Mouse (Mus musculus) stomach, embryonic 14.5 days (tissue): ENCODE measurements around the gene Ptbp1. TPM values are rescaled to one million over a fixed set of nuclear protein-coding genes. Genes with fewer than 3 reads are reported as not detected.
A peak's percentile ranks its signal among the peaks of the same experiment; 100 is the strongest.

ENCODE experiments used
- ATAC-seq: fragments of 200-750 bp; cut with Nextera tagmentation; 2 replicates; pipeline ENCODE4 v1.8.0; 2017; ENCODE audit warnings: low read depth, moderate TSS enrichment; ENCODE audit not compliant: insufficient number of reproducible peaks, insufficient read depth, low FRiP score
- H3K27ac ChIP-seq: fragments of 300-500 bp; sonication (generic); 2 replicates; pipeline ENCODE4 v1.5.1; 2014; ENCODE audit warnings: mild to moderate bottlenecking, low read length, moderate library complexity, mixed read lengths
- H3K27me3 ChIP-seq: fragments of 300-500 bp; sonication (generic); 2 replicates; pipeline ENCODE4 v1.6.1; 2014; ENCODE audit warnings: low read length, control low read depth, mixed read lengths; ENCODE audit not compliant: control insufficient read depth, insufficient read depth
- H3K36me3 ChIP-seq: fragments of 300-500 bp; sonication (generic); 2 replicates; pipeline ENCODE4 v1.6.1; 2014; ENCODE audit warnings: mild to moderate bottlenecking, control low read depth, low read length, moderate library complexity, mixed read lengths; ENCODE audit not compliant: control insufficient read depth, insufficient read depth
- H3K4me1 ChIP-seq: fragments of 300-500 bp; sonication (generic); 2 replicates; pipeline ENCODE4 v1.6.1; 2014; ENCODE audit warnings: low read length, control low read depth, mixed read lengths; ENCODE audit not compliant: control insufficient read depth, insufficient read depth
- H3K4me2 ChIP-seq: fragments of 300-500 bp; sonication (generic); replicated peaks from 2 replicates; pipeline ENCODE4 v1.6.1; 2014; ENCODE audit warnings: low read depth, low read length, control low read depth
- H3K4me3 ChIP-seq: fragments of 300-500 bp; sonication (generic); 2 replicates; pipeline ENCODE4 v1.5.1; 2014; ENCODE audit warnings: low read depth, low read length, control low read depth
- H3K9ac ChIP-seq: fragments of 300-500 bp; sonication (generic); replicated peaks from 2 replicates; pipeline ENCODE4 v1.6.1; 2014; ENCODE audit warnings: low read depth, mild to moderate bottlenecking, control low read depth, low read length, moderate library complexity, mixed read lengths
- H3K9me3 ChIP-seq: fragments of 300-500 bp; sonication (generic); 2 replicates; pipeline ENCODE4 v1.6.1; 2016; ENCODE audit warnings: low read depth, low read length, control low read depth; ENCODE audit not compliant: control insufficient read depth
- WGBS: fragments of 180-500 bp; shearing (Covaris S2); extraction: QIAGEN DNeasy Blood & Tissue Kit; methylation state at CpG from one replicate; pipeline ENCODE4 v1.1.7; 2014; 5-methylcytosine and 5-hydroxymethylcytosine counted together
- polyA plus RNA-seq: library from polyadenylated mRNA; unstranded; fragments of >200 nt; fragmentation: Nextera tagmentation; extraction: Ambion mirVana; gene quantifications from 2 replicates; pipeline ENCODE4 v1.2.1, GENCODE M21; 2014

Gene Ptbp1
- polyA plus RNA-seq = 237 and 275 TPM in 2 replicates

DNA sequence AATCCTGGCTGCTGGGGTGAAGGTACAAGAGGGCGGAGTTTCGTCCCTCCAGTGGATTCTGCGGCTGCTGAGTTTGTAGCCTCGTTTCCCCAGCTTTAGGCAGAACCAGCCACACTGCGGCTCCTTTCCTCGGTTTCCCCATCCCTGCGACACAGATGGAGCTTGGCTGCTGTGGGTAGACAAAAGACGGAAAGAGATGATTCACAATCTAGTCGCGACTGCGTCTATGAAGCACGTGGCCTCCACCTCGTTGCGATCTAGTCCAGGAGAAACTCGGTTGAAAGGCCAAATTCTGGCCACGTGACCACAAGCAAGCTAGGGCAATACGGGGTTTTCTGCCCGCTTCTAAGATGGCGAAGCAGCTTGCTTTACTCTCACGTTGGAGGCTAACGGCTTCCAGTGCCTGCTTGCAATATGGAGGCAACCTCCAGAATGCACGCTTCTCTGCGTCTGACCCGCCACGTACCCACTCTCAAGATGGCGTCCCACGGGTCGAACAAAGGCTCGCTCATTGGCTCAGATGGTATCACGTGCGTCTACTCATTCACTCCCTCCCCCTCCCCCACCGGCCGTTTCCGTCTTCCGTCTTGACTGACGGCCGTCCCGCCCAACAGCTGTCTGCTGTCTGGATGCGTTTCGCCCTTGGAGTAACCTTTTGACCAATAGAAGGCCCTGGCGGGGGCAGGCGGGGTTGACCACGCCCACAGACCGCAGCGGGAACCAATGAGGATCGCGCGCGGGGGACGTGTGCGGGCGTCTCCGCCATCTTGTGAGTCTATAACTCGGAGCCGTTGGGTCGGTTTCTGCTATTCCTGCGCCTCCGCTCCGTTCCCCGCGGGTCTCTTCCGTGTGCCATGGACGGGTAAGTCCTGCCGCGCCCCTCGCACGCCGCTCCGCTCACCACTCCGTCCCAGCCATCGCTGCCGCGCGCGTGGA lies at the start of gene Ptbp1:
TSS of gene Ptbp1 (plus strand) at position 568 of the 936 bp plus-strand sequence.
- Histone ChIP-seq H3K9ac (peak within 1 kb of the TSS; percentile 98), H3K36me3 (peaks cover 26% of the 10 kb centered on the region), H3K4me2 (peak within 1 kb of the TSS; percentile 84), H3K27me3 (no peaks in the 10 kb centered on the region), H3K27ac (peak within 1 kb of the TSS; percentile 100), H3K4me1 (peaks cover 50% of the 10 kb centered on the region), H3K4me3 (peak within 1 kb of the TSS; percentile 99), H3K9me3 (no peaks in the 10 kb centered on the region)
- peak; percentile 89 for ATAC-seq
- under 1% methylated on average over 75 of the region's 75 CpGs for WGBS

DNA sequence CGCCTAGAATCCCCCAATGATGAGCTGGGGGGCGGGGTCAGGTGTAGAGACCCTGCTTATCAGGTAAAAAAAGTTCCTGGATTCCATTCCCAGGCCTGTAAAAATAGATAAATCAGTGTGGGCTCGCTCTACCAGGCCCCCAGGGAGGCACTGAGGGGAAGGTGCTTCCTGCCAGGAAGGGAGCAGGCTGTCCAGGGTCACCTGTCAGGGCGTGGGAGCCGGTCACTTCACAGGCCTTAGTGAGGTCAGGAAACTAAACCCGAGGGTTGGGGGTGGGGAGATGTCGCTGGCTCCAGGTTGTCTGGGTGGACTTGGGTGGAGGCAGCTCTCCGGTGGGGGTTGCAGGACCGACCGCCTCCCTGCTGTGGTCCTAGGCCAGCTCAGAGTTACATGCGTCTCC lies 48.6 kb upstream of the Ptbp1 start:
- Histone ChIP-seq H3K9me3 (no peaks in the 10 kb centered on the region), H3K27me3 (no peaks in the 10 kb centered on the region), H3K4me2 (no peak overlapping the region), H3K27ac (no peak overlapping the region), H3K9ac (no peak overlapping the region), H3K4me1 (peaks cover 30% of the 10 kb centered on the region), H3K4me3 (no peak overlapping the region), H3K36me3 (peaks cover 6% of the 10 kb centered on the region; the same call in 1 of the 2 replicates)
- 47% methylated on average over 11 of the region's 11 CpGs for WGBS
- no peak for ATAC-seq

GRCm38 (mm10) chr10:79806331-79806730 lies 47.9 kb upstream of the Ptbp1 start:
- ATAC-seq = no peak
- H3K9me3 ChIP-seq = no peaks in the 10 kb centered on the region
- H3K4me1 ChIP-seq = peaks cover 30% of the 10 kb centered on the region
- WGBS = 86% methylated on average over 9 of the region's 9 CpGs
- H3K4me3 ChIP-seq = no peak overlapping the region
- H3K4me2 ChIP-seq = no peak overlapping the region
- H3K36me3 ChIP-seq = peaks cover 9% of the 10 kb centered on the region; the same call in 1 of the 2 replicates
- no peak overlapping the region for H3K27ac ChIP-seq
- H3K9ac ChIP-seq = no peak overlapping the region
- H3K27me3 ChIP-seq = no peaks in the 10 kb centered on the region

DNA sequence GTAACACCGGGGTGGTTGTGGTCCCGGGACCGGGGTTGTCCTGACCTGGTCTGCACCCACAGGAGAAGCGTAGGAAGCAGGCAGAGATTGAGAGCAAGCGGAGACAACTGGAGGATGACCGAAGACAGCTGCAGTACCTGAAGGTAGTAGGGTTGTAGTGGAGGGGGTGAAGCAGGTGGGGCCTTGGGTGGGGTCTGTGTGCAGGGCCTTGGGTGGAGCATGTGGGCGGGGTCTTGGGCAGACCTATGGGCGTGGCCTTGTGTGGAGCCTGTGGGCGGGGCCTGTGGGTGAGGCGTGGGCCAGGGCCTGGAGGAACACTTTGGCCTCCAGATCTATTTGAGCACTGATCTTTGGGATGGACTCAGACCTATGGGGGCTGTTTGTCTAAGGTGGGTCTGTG lies 47.3 kb upstream of the Ptbp1 start:
- Histone ChIP-seq H3K27me3 (no peaks in the 10 kb centered on the region), H3K4me1 (peaks cover 29% of the 10 kb centered on the region), H3K9ac (no peak overlapping the region), H3K36me3 (peaks cover 9% of the 10 kb centered on the region; the same call in 1 of the 2 replicates), H3K9me3 (no peaks in the 10 kb centered on the region), H3K4me3 (no peak overlapping the region), H3K4me2 (no peak overlapping the region), H3K27ac (no peak overlapping the region)
- 71% methylated on average over 10 of the region's 10 CpGs for WGBS
- ATAC-seq = peak; percentile 29; the same call in 1 of the 2 replicates

- Histone ChIP-seq H3K36me3 (peaks cover 9% of the 10 kb centered on the region; the same call in 1 of the 2 replicates), H3K9ac (no peak overlapping the region), H3K4me3 (no peak overlapping the region), H3K27me3 (no peaks in the 10 kb centered on the region), H3K9me3 (no peaks in the 10 kb centered on the region), H3K27ac (peak overlapping the region; percentile 12; the same call in 1 of the 2 replicates), H3K4me1 (peaks cover 21% of the 10 kb centered on the region), H3K4me2 (no peak overlapping the region)
- ATAC-seq = no peak
- 69% methylated on average over 11 of the region's 11 CpGs for WGBS
Observed at GRCm38 (mm10) chr10:79807826-79808225, 46.4 kb upstream of the Ptbp1 start.

GRCm38 (mm10) chr10:79808728-79809127 lies 45.5 kb upstream of the Ptbp1 start:
- Histone ChIP-seq H3K4me2 (no peak overlapping the region), H3K9me3 (no peaks in the 10 kb centered on the region), H3K36me3 (peaks cover 9% of the 10 kb centered on the region; the same call in 1 of the 2 replicates), H3K9ac (no peak overlapping the region), H3K4me1 (peaks cover 16% of the 10 kb centered on the region), H3K4me3 (no peak overlapping the region), H3K27ac (no peak overlapping the region), H3K27me3 (no peaks in the 10 kb centered on the region)
- no peak for ATAC-seq
- 86% methylated on average over 11 of the region's 11 CpGs for WGBS

- no peak overlapping the region for H3K27ac ChIP-seq
- no peaks in the 10 kb centered on the region for H3K4me1 ChIP-seq
- H3K9me3 ChIP-seq = no peaks in the 10 kb centered on the region
- WGBS = 28% methylated on average over 15 of the region's 15 CpGs
- no peak for ATAC-seq
- no peaks in the 10 kb centered on the region for H3K27me3 ChIP-seq
- H3K4me3 ChIP-seq = no peak overlapping the region
- H3K36me3 ChIP-seq = peaks cover 9% of the 10 kb centered on the region; the same call in 1 of the 2 replicates
- no peak overlapping the region for H3K4me2 ChIP-seq
- H3K9ac ChIP-seq = no peak overlapping the region
Observed at GRCm38 (mm10) chr10:79811736-79812637, 42.2 kb upstream of the Ptbp1 start.

DNA sequence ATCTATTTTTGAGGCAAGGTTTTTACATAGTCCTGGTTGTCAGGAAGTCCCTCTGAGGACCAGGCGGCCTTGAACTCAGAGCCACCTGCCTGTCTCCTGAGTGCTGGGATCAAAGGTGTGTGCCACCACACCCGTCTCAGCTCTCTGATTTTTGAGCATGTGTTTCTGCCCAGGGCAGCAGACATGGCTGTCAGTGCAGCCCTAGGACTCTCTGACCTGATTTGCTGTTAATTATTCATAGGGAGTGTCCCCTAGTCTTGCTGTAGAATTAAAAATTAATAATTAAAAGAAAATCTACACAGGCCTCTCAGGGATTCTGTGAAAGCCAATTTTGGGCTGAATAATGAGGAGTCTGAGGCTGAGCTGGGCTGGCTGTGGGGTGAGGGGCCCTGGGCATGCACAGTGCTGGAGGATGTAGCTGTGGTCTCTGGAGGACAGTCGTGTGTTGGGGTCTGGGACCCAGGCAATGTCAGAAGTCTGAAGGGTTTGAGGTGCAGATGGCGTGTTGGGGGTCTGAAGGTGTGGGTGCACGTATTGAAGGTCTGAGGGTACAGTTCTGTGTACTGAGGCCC lies 39.9 kb upstream of the Ptbp1 start:
- H3K36me3 ChIP-seq = peaks cover 7% of the 10 kb centered on the region; the same call in 1 of the 2 replicates
- no peaks in the 10 kb centered on the region for H3K9me3 ChIP-seq
- ATAC-seq = no peak
- no peak overlapping the region for H3K4me2 ChIP-seq
- H3K4me1 ChIP-seq = no peaks in the 10 kb centered on the region
- no peak overlapping the region for H3K4me3 ChIP-seq
- 85% methylated on average over 5 of the region's 5 CpGs for WGBS
- H3K27me3 ChIP-seq = no peaks in the 10 kb centered on the region
- H3K9ac ChIP-seq = no peak overlapping the region
- H3K27ac ChIP-seq = no peak overlapping the region
